Mouse (Mus musculus) liver, adult (tissue): ENCODE results near the gene Kyat3.

Experiments
- GATA4 ChIP-seq: IDR thresholded peaks from 2 replicates; pipeline ENCODE4 v1.6.1; 2014; ENCODE audit warnings: mild to moderate bottlenecking, low read length; ENCODE audit not compliant: insufficient replicate concordance

Gene Kyat3

DNA sequence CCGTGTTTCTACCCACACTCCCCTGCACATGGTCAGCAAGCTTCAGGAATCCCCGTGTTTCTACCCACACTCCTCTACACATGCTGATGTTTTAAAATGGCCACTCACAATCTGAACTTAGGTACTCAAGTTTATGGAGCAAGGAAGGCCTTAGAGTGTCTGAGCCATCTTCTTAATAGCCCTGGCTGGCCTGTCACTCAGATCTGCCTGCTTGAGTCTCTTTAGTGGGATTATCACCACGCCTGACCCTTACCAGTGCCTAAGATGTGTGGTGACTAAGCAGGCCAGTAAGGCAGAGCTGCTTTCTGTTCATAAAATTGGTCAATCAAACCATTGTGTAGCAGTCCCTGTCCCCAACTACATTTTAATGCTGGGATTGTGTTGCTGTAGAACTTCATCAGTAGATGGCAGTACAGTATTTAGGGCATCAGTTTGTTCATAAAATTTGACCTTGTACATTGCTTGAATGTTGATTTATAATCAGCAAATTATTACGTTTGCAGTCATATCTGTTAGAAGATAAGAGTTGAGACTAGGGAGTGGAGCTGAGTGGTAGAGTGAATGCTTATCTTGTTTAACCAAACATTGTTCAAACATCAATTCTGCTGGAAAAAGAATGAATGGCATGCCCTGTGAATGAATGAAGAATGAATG, 72.8 kb downstream of the Kyat3 start:
- no peak for TF ChIP-seq GATA4

DNA sequence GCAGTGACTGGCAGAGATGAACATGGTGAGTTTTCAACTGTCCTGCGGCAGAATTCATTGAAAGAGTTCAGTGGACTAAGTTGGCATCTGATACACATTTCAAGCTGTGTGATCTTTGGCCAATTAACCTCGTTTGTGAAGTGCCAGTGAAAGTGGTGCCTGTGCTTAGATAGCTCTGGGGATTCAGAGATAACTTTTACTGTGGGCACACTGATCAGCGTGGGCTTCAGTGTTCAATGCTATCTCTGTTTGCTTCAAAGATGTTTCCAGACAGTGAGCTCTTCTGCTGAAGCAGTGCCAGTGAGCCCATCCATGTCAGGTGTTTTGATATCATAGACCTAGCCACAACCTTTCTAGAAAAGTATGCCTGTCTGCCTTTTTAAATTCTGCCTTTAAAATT, 76.4 kb downstream of the Kyat3 start:
- no peak for TF ChIP-seq GATA4

DNA sequence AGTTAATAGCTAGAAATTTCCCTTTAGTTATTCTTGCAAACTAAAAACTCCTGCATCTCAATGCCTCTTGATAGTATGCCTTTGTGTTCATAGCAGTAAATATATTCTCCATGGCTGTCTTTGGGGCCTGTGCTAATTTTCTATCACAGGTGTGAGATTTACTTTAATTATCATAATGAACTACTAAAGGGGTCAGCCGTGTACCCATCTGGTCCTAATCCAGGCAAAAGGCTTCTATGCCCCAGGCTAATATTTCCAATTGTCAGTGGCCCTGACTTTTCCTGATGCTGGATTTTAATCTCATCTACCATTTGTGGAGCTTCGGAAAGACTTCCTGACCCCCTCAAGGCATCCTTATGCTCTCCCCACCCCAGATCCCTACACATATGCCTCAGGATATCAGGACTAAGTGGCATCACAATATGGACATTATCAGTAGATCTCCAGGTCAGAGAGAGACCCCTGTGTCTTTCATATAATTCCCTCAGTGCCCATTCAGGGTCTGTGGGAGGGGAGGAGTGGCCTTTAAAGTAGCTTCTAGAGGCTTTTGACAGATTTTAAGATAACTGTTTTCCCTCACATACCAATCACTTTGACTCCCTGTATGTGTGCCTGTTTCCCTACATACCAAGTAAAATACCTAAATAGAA, 85.7 kb downstream of the Kyat3 start:
- no peak for TF ChIP-seq GATA4

DNA sequence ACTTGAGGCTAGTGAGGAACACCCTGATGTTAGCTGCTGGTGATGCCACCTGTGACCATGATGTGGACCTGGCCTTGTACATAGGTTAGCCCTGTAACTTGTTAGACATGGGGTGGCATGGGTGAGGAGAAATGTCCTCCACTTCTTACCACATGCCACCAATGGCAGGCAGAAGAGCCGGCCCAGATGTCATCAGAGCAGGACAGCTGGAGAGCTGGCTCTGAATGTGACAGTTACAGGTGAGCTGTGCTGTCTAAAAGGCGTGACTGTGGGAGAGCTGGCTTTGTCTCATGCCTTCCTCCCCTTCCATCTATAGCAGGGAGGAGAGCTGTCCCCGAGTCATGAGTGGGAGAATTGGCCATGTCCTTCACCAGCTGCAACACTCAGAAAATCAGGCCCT, 94.7 kb downstream of the Kyat3 start:
- no peak for TF ChIP-seq GATA4
